Mouse (Mus musculus) thymus, adult 2 months (tissue): ENCODE data around the gene Elmo3.

ENCODE experiments used
- CTCF ChIP-seq: fragments of 200-500 bp; IDR thresholded peaks from 2 replicates; pipeline ENCODE4 v1.5.1; 2012; ENCODE audit warnings: mild to moderate bottlenecking, control low read depth, low read length, moderate library complexity, borderline replicate concordance; ENCODE audit not compliant: control insufficient read depth, poor library complexity, insufficient read depth; ENCODE audit errors: extremely low read depth
- POLR2A ChIP-seq: fragments of 200-500 bp; IDR thresholded peaks from 2 replicates; pipeline ENCODE4 v1.6.1; 2012; ENCODE audit warnings: mild to moderate bottlenecking, low read length, control low read depth, moderate library complexity; ENCODE audit not compliant: control insufficient read depth, poor library complexity, insufficient read depth; ENCODE audit errors: extremely low read depth

DNA sequence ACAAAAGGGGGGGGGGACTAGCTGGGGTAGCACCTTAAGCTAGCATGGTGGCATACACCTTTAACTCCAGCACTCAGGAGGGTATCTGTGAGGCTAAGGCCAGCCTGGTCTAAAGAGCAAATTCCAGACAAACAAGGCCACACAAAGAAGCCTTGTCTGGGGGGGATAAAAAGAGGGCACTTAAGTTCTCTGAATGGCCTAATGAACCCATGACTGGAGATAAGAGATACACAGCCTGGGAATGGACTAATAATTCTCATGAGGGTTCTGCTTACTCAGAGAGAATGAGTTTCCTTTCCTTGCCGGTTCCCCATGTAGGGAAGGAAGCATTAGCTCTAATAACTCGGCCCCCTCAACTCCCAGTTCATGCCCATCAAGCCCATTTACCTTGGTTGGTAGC is 27.1 kb downstream of the Elmo3 start:
- TF ChIP-seq POLR2A (no peak), CTCF (no peak)
